Mouse (Mus musculus): ENCODE measurements around the gene Hes5.
A peak's percentile ranks its signal among the peaks of the same experiment; 100 is the strongest.

Gene Hes5

GRCm38 (mm10) chr4:154967173-154967572 is 6.5 kb downstream of the Hes5 start:
- DNase-seq, result peak; percentile 61 to 67

GRCm38 (mm10) chr4:154972546-154972945 is 11.8 kb downstream of the Hes5 start:
- no peak for DNase-seq

- no peak for DNase-seq
Observed at GRCm38 (mm10) chr4:154974163-154974611, 13.5 kb downstream of the Hes5 start.

GRCm38 (mm10) chr4:154980110-154980509 is 19.4 kb downstream of the Hes5 start:
- no peak for DNase-seq

GRCm38 (mm10) chr4:154981076-154981475 is 20.4 kb downstream of the Hes5 start:
- no peak for DNase-seq

- peak; percentile 48 to 57 for DNase-seq
Observed at GRCm38 (mm10) chr4:154981530-154981929, 20.8 kb downstream of the Hes5 start.

GRCm38 (mm10) chr4:154982247-154983120 is 21.8 kb downstream of the Hes5 start:
- no peak for DNase-seq

GRCm38 (mm10) chr4:154983767-154984166 is 23.0 kb downstream of the Hes5 start:
- no peak for DNase-seq

GRCm38 (mm10) chr4:154985151-154985777 is 24.5 kb downstream of the Hes5 start:
- DNase-seq, result no peak

GRCm38 (mm10) chr4:154986096-154986495 is 25.4 kb downstream of the Hes5 start:
- DNase-seq, result peak; percentile 66 to 71

GRCm38 (mm10) chr4:154986750-154987149 is 26.0 kb downstream of the Hes5 start:
- DNase-seq, result no peak

- no peak for DNase-seq
Observed at GRCm38 (mm10) chr4:154994876-154995275, 34.2 kb downstream of the Hes5 start.

GRCm38 (mm10) chr4:154996572-154997154 is 35.9 kb downstream of the Hes5 start:
- no peak for DNase-seq

- DNase-seq, result no peak
Observed at GRCm38 (mm10) chr4:154999379-154999778, 38.7 kb downstream of the Hes5 start.

GRCm38 (mm10) chr4:155005278-155005677 is 44.6 kb downstream of the Hes5 start:
- DNase-seq, result no peak

- DNase-seq, result no peak
Observed at GRCm38 (mm10) chr4:155006296-155006695, 45.6 kb downstream of the Hes5 start.

- no peak for DNase-seq
Observed at GRCm38 (mm10) chr4:155007641-155008040, 46.9 kb downstream of the Hes5 start.

- no peak for DNase-seq
Observed at GRCm38 (mm10) chr4:155008075-155008474, 47.4 kb downstream of the Hes5 start.

GRCm38 (mm10) chr4:155009216-155009615 is 48.5 kb downstream of the Hes5 start:
- DNase-seq, result no peak

- DNase-seq, result no peak
Observed at GRCm38 (mm10) chr4:155010870-155011269, 50.1 kb downstream of the Hes5 start.

- DNase-seq, result no peak
Observed at GRCm38 (mm10) chr4:155011312-155012025, 50.7 kb downstream of the Hes5 start.

Data from thymus, postnatal 36 days (tissue).